Mouse (Mus musculus) right cerebral cortex, postnatal 10 days (tissue): ENCODE data around the gene Slit1.

Experiments used
- DNase-seq, 2 experiments: peaks; one replicate each; pipeline ENCODE4 v3.0.0; 2021; ENCODE audit warnings: low spot score in 2 of 2

Slit1 gene

DNA sequence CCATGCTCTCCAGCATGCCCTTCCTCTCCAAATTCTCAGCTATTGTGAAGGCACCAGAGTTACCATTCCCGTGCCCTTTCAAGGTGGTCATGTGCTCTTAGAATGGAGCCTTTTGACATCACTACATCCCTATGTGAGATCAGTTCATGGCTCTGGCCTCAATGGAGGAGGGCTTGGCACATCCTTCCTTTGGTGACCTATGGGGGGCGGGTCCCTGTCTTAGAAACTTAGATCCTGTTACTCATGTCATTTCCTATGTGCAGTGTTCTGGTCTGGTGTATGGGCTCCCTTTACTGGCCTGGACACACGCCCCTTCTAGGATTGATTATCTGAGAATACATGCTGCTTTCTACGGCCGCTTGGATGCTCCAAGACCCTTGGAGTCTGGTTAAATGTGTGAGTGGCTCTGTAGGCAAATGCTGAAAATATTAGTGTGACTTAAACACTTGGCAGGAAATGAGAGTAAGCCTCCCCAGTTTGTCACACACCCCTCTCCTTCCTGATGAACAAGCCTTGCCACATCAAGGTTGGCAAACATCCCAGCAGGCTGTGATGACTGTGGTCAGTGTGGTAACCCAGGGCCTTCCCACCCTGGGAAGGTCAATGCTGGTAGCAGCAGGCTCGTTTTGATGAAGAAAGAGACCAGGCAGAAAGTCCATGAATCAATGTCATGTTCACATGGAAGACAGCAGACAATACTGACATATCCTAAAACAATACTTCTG lies 146.1 kb downstream of the Slit1 start:
- DNase-seq, result no peak

DNA sequence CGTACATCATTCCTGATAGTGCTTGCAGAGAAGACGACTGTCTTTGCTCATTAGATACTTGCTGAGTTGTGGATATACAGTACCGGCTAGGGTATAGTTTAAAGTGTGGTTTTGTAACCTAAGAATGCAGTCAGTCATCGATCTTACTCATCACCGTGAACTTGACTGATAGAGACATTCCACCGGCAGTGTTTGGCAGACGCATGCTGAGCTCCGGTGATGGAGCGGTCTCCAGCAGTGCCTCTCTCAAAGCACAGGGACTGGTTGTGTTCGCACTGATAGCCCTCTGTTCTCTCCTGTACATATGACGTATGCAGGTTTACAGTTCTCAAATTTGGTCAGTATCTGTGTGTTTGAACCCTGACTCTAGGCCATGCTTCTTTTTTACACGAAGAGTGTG lies 151.7 kb downstream of the Slit1 start:
- no peak for DNase-seq

DNA sequence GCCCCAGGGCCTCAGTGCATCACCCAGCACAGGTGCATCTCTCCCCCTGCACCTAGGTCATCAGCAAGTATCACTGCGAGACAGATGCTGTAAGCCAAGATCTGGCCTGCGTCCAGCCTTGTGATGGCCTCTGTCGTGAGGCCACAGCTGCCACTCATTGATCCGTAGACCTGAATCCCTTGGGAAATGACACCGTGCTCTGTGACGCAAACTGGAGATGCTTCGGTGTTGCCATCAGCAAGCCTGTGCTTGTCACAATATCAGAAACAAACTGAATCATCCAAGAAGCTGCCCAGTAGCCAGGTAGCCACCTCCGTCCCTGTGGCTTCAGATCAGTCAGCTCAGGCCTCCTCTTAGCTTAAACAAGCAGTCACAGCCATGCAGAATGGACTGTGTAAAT lies 153.8 kb downstream of the Slit1 start:
- DNase-seq, result peak in 1 of 2 experiments; percentile 17

DNA sequence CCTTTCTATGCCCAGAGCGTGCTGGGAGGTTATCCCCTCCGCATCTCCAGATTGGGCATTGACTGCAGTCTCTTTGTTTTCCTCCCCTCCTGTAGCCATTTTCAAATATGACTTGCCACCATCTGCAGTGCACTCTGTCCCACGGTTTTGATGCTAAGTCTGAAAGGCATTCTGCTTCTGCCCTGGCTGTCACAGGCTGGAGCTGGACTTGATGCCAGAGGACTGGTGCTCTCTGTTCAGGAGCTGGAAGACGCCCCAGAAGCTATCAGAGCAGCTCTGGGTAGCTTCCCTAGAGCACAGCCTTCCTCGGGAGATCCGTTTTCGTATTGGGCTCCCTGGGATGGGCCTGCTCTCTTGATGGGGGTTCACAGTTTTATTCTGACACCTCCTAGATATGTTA lies 154.4 kb downstream of the Slit1 start:
- DNase-seq, result peak in 1 of 2 experiments; percentile 21

DNA sequence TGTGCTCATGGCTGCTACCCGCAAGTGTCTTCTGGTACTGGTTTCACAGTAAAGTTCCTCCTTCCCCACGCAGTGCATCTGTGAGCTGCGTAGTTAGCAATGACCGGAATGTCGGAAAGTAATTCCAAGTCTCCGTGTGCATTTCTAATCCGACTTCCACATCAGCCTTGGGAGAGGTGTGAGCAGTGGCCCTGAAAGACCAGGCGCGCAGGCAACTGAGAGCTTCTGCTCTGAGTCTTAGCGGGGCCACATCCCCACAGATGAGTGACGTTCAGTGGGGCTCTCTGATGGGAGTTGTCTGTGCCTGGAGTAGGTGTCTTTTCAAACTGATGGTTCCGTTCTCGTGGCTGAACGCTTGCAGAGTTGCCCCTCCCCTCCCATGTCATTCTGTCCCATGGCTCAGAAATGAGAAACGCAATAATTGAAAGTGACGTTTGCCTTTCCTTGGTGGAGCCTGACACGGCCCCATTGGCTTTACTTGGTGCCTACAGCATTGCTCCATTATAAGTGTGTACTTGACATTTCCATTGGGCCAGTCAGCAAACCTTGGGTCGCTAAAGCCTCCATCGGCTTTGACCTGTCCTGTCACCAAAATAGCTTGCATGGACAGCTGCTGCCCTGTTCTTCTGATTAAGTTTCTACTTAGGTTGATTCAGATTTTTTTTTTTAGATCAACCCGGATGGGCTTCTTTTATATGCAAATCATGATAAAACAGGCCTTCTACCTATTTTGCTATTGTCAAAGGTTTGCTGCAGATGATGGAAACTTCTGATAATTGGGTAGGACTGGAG lies 155.8 kb downstream of the Slit1 start:
- DNase-seq, result peak in 1 of 2 experiments; percentile 18

DNA sequence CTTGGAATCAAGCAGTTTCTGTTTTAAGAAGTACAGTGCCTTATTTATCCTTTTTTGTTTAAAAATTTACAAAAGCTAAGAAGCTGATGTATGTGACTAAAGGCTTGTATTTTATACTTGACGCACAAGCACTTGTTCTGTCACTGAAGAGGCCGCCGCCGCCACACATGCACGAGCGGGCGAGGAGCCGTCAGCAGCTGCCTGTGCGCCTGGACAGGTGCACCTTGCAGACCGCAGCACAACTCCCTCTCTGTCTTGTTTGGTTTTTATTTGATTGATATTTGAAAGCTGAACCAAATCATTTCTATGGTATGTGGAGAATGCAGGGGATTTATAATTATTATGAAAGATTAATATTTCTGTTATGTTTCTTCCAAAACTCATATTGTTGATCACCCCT lies 156.7 kb downstream of the Slit1 start:
- DNase-seq, result no peak

DNA sequence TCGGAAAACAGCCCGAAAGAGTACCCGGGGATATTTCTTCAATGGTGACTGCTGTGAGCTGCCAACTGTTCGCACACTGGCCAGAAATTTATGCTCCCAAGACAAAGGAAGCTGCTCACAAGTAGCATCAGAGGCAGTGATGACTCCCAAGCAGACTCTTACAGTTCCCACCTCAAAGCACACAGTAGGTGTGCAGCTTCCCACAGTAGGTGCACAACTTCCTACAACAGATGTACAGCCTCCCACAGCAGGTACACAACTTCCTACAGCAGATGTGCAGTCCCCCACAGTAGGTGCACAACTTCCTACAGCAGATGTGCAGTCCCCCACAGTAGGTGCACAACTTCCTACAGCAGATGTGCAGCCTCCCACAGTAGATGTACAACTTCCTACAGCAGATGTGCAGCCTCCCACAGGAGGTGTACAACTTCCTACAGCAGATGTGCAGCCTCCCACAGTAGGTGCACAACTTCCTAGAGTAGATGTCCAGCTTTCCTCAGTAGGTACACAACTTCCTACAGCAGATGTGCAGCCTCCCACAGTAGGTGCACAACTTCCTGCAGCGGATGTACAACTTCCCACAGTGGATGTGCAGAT lies 160.4 kb downstream of the Slit1 start:
- DNase-seq, result no peak

DNA sequence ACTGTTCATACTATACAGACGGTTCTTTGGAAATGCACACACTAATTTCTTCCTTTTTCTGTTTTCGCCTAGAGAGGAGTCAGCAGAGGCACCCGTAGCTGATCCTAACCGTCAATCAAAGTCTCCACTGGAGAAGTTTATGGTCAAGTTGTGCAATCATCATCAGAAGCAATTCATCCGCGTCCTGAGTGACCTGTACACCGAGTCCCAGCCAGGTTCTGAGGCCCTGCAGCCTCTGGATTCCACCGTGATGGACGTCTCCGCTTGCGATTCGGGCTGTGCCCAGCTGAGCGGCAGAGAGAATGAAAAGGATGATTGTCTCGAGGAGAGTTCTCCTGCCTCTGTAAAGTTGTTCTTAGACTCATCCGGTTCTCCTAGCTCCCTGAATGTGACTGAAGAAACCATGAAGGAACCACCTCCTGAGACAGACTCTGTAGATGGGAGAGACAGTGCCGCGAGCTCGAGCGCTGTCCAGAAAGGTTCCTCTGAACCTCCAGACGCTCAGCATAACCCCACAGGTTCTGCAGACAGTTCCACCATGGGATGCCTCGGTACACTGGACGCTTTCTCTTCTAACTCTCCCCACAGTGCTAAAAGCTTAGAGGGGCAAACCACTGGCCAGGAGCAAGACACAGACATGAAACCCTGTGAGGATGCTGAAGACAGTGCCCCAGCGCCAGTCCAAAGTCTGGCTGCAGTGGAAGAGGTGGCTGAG lies 161.6 kb downstream of the Slit1 start, which contains the start of gene Gm340:
Gene Gm340 (plus strand): TSS at position 665 of the 715 bp plus-strand sequence.
- DNase-seq, result no peak

DNA sequence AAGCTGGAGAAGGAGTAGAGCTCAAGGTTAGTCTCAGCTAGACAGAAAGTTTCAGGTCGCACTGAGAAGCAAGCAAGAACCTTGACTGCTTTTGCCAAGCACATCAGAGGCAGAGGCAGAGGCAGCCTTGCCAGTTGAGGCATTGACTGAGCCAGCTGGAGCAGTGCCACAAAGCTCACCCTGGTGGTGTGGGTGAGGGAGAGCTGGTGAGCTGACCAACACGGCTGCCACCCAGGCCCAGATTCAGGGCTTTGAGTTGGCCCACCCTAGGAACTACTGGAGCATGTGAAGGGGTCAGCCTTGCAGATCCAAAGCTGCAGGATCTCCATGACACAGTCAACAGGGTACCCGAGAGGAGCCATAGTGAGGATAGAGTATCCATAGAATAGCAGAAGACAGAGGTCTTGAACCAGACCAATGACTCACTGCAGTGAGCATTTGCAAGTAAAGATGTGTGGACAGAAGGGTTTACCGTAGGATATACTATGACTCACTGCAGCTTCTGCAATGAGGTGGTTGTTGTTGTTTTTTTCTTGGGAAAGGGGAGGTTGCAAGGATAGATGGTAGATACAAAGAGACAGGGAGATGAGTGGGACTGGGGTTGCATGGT lies 164.0 kb downstream of the Slit1 start:
- DNase-seq, result peak; percentile 40 to 62

DNA sequence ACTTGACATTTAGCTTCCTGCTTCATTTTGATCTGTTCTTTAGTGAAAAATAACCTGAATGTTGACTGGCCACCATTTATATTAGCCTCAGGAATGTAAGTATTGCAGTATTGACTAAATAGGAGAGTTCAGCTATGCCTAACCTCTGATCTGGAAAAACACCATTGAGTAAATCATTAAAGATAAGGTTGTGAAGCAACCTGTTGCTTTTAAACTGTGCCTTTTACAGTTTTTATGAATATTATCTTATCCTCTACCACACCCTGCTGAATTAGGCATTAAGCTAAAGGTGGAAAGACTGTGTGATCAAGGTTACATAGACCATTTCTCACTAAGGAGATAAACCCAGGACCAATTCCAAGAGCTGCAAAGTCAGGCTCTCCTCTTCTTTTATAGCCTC lies 165.9 kb downstream of the Slit1 start:
- DNase-seq, result no peak

DNA sequence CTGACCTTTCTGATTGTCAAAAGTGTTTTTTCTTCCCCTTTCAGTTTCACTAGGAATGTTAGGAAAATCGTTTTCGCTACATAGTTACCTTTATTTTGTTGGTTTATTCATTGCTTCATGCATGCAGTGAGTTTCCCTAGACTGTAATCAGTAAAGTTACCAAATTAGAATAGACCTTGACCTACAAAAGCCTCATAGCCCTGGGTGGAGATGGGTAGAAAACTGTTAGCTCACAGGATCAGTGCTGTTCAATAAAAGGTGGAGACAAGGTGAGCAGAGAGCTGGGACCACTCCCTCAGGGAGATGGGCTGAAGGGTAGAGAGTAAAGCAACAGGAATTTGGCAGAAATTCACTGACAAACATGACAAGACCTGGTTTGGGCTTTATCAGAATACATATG lies 169.8 kb downstream of the Slit1 start:
- DNase-seq, result no peak

DNA sequence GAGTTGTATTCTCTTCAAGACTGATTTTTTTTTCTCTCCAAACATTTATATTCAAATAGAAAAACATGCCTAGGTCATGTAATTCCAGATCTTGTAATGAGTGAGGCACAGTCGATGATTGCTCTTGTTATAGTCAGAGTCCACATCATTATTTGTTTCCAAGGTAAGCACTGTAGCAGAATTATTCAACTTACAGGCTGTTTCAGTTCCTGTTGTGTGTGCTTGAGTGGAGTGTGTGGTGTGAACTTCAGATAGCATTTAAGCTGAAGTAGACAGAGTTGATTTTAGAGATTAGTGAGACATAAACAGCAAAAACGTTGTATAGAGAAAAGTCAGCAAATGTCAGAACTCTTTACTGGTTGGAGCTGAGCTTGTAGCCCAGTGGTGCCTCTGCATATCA lies 174.7 kb downstream of the Slit1 start:
- DNase-seq, result no peak

DNA sequence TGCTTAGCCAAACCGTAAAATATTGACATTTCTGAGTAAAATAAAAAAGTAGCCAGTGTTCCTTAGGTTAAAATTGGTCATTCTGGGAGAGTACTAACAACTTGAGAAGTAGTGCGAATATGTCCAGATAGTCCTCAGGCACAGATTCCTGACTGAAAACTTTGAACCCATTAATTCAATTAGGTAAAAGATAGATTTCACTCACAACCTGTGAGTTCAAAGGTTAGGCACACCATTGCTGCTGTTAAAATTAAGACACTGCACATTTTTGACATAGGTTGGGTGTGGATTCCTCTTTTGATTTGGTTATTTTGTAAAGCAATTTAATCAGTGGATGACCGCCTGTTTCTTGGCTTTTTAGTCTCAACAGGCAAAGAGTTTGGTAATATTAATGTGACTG lies 182.6 kb downstream of the Slit1 start:
- peak in 1 of 2 experiments; percentile 1 for DNase-seq

DNA sequence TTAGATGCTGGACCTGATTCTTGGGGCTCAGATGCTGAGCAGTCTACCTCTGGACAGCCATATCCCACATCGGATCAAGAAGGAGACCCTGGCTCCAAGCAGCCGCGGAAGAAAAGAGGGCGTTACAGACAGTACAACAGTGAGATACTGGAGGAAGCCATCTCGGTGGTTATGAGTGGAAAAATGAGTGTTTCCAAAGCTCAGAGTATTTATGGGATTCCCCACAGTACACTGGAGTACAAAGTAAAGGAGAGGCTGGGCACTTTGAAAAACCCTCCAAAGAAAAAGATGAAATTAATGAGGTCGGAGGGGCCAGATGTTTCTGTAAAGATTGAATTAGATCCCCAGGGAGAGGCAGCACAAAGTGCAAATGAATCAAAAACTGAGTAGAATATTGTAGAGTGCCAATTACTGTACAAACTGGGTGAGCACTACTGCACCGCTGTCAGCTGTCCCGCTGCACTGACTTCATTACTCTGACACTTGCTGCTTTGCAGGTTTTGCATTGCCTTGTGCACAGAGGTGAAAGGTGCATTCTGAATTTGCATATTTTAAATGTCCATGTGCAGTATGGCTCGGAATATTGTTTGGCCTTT lies 184.5 kb downstream of the Slit1 start:
- DNase-seq, result peak in 1 of 2 experiments; percentile 15

DNA sequence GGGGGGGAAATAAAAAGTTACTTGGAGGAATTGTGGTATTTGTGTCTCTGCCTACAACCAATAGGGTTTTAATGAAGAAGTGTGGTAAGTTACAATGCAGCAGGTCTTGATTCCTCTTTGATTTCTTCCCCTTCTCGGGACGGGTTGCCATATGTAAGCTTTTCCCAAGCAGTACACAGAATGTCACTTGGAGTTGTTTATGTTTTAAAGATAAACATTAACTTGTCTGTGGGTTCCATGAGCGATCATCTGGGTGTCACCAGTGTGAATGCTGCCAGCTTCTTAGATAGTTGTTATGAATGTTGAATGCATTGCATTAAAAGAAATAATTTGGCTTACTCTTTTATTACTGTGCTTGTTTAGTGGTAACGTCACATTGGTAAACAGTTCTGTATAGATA lies 186.0 kb downstream of the Slit1 start:
- peak in 1 of 2 experiments; percentile 8 for DNase-seq

DNA sequence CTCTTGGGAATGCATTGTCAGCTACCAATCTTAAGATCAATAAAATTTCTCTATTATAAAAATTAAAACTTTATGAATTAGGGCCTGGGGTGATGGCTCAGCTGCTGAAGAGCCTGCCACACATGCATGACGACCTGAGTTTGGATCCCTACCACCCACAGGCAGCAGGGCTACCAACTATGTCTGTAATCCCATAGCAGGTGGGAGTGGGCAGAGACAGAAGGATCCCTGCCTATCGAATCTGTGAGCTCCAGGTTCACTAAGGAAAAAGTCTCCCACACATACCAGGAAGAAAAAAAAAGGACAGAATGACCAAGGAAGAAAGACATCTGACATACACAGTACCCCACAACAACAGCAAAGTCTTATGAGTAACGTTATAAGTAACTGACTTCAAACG lies 186.5 kb downstream of the Slit1 start:
- no peak for DNase-seq
